Mouse (Mus musculus): Measurements from ENCODE around the gene Rspry1. TPM values are rescaled to one million over a fixed set of nuclear protein-coding genes. Genes with fewer than 3 reads are reported as not detected.

Gene Rspry1
- polyA plus RNA-seq, 1 experiment from 2014 or later: 54.1 TPM

DNA sequence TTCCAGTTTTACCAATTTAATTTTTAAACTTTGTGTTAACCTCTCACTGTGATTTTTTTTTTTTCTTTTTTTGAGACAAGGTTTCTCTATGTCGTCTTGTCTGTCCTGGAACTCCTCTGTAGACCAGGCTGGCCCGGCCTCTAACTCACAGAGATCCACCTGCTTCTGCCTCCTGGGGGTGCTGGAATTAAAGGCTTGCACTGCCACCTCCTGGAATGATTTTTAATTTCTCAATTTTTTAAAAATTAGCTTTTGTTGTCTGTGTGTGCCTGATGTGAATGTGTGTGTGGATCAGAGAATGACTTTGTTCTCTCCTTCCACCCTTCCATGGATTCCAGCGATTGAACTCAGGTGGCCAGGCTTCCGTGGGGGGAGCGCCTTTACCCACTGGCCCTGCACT lies 5.3 kb downstream of the Rspry1 start:
- no peak overlapping the region for H3K9ac ChIP-seq
- WGBS: 93% methylated on average over 5 of the region's 5 CpGs
- H3K27me3 ChIP-seq: no peaks in the 10 kb centered on the region
- no peak overlapping the region for H3K4me3 ChIP-seq
- H3K9me3 ChIP-seq: no peaks in the 10 kb centered on the region
- H3K27ac ChIP-seq (replicated peaks): no peak overlapping the region
- ATAC-seq (ENCODE audit: low read depth): no peak
- no peaks in the 10 kb centered on the region for H3K36me3 ChIP-seq
- H3K4me1 ChIP-seq (replicated peaks): peaks cover 22% of the 10 kb centered on the region
- no peak overlapping the region for H3K4me2 ChIP-seq

DNA sequence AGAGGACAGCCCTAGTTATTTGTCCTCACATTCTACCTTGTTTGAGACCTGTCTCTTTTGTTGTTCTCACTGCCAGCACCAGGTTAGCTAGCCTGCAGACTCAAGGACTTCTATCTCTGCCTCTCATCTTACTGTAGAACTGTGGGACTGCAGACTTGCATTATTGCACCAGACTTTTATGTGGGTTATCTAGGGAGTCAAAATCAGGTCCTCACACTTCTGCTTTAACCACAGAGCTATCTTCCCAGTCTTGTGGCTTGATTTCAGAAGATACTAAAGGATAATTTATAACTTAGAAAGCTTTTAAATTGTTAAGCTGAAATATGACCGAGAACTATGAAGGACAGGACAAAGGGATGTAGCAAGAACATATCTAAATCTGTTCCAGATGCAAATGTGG lies 23.1 kb downstream of the Rspry1 start:
- Histone ChIP-seq H3K4me1 (replicated peaks) (no peaks in the 10 kb centered on the region), H3K4me2 (no peak overlapping the region), H3K9me3 (no peaks in the 10 kb centered on the region), H3K4me3 (no peak overlapping the region), H3K36me3 (peaks cover 34% of the 10 kb centered on the region), H3K27me3 (no peaks in the 10 kb centered on the region), H3K9ac (no peak overlapping the region), H3K27ac (replicated peaks) (no peak overlapping the region)
- WGBS: 86% methylated on average over 1 of the region's 1 CpGs
- ATAC-seq (ENCODE audit: low read depth): no peak

- WGBS: 87% methylated on average over 2 of the region's 2 CpGs
Observed at GRCm38 (mm10) chr8:94633564-94634194, 31.9 kb downstream of the Rspry1 start.

DNA sequence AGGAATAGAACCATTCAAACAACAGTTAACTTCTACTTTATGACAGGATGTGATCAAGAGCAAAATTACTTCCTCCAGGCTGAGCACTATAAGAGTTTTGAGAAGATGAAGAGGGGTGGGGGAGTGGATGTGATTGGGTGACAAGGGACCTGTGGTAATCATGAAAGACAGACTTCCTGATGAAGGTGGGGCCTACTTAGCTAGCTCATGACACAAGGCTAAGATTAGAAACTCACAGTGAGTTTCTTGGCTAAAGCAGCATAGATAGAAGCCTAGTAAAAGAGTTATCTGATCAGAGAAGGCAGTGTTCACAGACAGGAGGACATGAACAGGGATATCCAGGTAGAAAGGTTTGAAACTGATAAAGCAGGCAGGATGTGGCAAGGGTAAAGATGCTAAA lies 32.5 kb downstream of the Rspry1 start:
- H3K27me3 ChIP-seq: no peaks in the 10 kb centered on the region
- H3K4me2 ChIP-seq: no peak overlapping the region
- no peaks in the 10 kb centered on the region for H3K9me3 ChIP-seq
- H3K27ac ChIP-seq (replicated peaks): no peak overlapping the region
- ATAC-seq (ENCODE audit: low read depth): no peak
- H3K4me1 ChIP-seq (replicated peaks): no peaks in the 10 kb centered on the region
- peaks cover 90% of the 10 kb centered on the region for H3K36me3 ChIP-seq
- no peak overlapping the region for H3K9ac ChIP-seq
- no peak overlapping the region for H3K4me3 ChIP-seq

More at GRCm38 (mm10) chr8:94633564-94634194, 31.9 kb downstream of the Rspry1 start:
- Histone ChIP-seq H3K27me3 (no peaks in the 10 kb centered on the region), H3K4me2 (no peak overlapping the region), H3K9me3 (no peaks in the 10 kb centered on the region), H3K4me1 (replicated peaks) (no peaks in the 10 kb centered on the region), H3K27ac (replicated peaks) (no peak overlapping the region), H3K9ac (no peak overlapping the region), H3K4me3 (no peak overlapping the region), H3K36me3 (peaks cover 87% of the 10 kb centered on the region)
- no peak for ATAC-seq (ENCODE audit: low read depth)

DNA sequence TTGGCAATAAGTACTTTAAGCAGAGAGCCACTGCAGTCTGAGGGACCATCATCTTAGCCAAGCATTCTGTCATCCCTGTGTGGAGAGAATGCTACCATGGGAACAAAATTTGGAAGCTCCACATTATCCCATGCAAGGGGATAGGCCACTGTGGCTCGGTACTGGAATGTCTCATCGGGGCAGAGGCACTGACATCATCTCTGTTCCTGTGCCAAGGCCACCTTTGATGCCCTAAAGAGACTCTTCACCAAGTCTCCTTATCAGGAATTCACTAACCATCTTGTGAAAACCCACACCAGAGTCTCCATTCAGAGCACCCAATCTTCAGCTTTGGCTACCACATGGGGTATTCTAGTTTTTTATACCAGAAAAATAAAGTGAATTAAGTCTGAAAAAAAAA lies 39.4 kb downstream of the Rspry1 start:
- no peaks in the 10 kb centered on the region for H3K9me3 ChIP-seq

DNA sequence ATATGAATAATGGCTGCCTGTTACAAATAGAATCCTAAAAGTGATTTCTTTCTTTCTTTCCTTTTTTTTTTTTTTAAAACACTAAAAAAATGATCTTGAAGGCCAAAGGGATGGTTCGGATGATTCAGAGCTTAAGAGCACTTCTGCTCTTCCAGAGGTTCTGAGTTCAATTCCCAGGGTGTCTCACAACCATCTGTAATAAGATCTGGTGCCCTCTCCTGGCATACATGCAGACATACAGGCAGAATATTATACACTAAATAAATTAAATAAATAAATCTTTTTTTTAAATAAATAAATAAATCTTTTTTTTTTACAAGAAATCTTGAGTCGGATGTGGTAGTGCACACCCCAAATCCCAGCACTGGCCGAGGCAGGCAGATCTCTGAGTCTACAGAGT lies 40.2 kb downstream of the Rspry1 start:
- Histone ChIP-seq H3K27me3 (no peaks in the 10 kb centered on the region), H3K4me2 (no peak overlapping the region), H3K9ac (no peak overlapping the region), H3K4me1 (replicated peaks) (no peaks in the 10 kb centered on the region), H3K27ac (replicated peaks) (no peak overlapping the region), H3K36me3 (peaks cover 91% of the 10 kb centered on the region), H3K4me3 (no peak overlapping the region), H3K9me3 (no peaks in the 10 kb centered on the region)
- no peak for ATAC-seq (ENCODE audit: low read depth)
- WGBS: 89% methylated on average over 3 of the region's 3 CpGs

More for the DNA sequence above, 39.4 kb downstream of the Rspry1 start:
- Histone ChIP-seq H3K4me2 (no peak overlapping the region), H3K9ac (no peak overlapping the region), H3K36me3 (peaks cover 91% of the 10 kb centered on the region), H3K4me1 (replicated peaks) (no peaks in the 10 kb centered on the region), H3K27ac (replicated peaks) (no peak overlapping the region), H3K27me3 (no peaks in the 10 kb centered on the region), H3K4me3 (no peak overlapping the region)
- 91% methylated on average over 2 of the region's 2 CpGs for WGBS
- no peak for ATAC-seq (ENCODE audit: low read depth)

DNA sequence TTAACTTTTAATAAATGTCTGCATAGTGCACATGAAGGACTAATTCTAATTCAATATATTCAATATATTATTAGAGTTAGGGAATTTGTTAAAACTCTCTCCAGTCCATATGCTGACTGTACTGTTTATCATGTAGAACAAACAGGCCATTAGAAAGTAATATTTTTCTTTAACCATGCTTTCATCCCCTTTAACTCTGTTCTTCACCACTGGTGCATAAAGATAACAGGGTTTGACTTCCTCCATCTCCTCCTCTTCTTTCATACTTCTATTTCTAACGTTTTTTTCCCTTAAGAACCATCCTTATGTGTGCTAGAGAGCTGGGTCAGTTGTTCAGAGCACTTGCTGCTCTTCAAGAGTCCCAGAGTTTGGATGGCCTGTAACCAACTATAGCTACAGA lies 43.5 kb downstream of the Rspry1 start:
- H3K36me3 ChIP-seq: peaks cover 87% of the 10 kb centered on the region
- no peak overlapping the region for H3K27ac ChIP-seq (replicated peaks)
- H3K9me3 ChIP-seq: no peaks in the 10 kb centered on the region
- no peak overlapping the region for H3K4me2 ChIP-seq
- H3K27me3 ChIP-seq: no peaks in the 10 kb centered on the region
- H3K9ac ChIP-seq: no peak overlapping the region
- ATAC-seq (ENCODE audit: low read depth): no peak
- WGBS: 70% methylated on average over 1 of the region's 1 CpGs
- no peak overlapping the region for H3K4me3 ChIP-seq
- H3K4me1 ChIP-seq (replicated peaks): no peaks in the 10 kb centered on the region

DNA sequence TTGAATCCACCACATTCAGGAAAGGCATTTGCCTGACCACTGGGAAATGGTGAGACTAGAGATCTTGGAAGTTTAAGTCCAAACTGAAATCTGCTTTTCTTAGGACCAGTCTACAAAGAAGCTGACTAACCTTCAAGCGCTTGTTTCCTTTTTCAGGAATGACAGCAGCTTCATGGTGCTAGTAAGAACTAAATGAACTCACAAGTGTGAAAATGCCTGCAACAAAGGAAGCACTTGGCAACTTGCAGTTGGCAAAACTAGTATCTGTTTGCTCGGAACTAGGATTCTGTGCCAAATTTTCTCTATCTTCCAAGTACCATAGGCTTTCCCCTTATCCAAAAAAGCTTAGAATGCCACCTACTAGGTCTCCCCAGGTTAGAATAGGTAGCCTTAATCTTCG lies 44.4 kb downstream of the Rspry1 start:
- Histone ChIP-seq H3K27me3 (no peaks in the 10 kb centered on the region), H3K27ac (replicated peaks) (no peak overlapping the region), H3K4me3 (no peak overlapping the region), H3K36me3 (peaks cover 84% of the 10 kb centered on the region), H3K4me1 (replicated peaks) (no peaks in the 10 kb centered on the region), H3K9ac (no peak overlapping the region), H3K9me3 (no peaks in the 10 kb centered on the region), H3K4me2 (no peak overlapping the region)
- 91% methylated on average over 3 of the region's 3 CpGs for WGBS
- no peak for ATAC-seq (ENCODE audit: low read depth)

DNA sequence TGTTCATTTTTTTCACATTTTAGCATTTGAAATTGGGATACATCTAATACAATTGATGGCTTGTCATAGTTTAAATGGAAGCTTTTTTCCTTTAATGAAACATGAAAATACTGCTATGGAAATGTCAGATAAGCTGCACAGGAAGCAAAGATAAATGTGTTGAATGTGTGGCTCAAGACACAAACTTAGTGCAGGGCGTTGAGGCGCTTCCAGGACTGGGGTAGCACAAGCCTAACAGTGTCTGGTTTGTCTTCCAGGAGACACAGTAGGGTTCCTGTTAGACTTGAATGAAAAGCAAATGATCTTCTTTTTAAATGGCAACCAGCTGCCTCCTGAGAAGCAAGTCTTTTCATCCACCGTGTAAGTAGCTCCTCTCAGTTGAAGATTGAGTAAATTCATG lies 47.8 kb downstream of the Rspry1 start:
- Histone ChIP-seq H3K27ac (replicated peaks) (no peak overlapping the region), H3K4me1 (replicated peaks) (no peaks in the 10 kb centered on the region), H3K27me3 (no peaks in the 10 kb centered on the region), H3K4me2 (no peak overlapping the region), H3K4me3 (no peak overlapping the region), H3K9ac (no peak overlapping the region), H3K9me3 (no peaks in the 10 kb centered on the region), H3K36me3 (peaks cover 84% of the 10 kb centered on the region)
- 37% methylated on average over 3 of the region's 3 CpGs for WGBS
- no peak for ATAC-seq (ENCODE audit: low read depth)

DNA sequence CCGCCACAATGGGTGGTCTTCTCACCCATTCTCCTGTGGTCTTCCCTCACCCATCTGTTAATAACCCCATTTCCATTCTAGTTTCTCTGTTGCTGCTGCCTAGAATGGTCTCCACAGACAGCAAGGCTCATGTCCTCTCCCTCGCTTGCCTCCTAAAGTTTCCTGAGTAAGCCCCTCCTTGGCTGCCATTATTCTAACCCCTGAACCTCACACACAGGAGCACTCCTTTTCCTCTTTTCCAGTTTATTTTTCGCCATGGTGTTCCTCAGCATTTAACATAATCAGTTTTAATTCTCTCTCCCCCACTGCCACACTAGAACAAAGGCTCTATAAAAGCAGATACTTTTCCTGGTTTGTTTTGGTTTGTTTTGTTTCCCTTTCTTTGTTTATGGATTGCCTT lies 51.2 kb downstream of the Rspry1 start:
- H3K27me3 ChIP-seq: no peaks in the 10 kb centered on the region
- no peak overlapping the region for H3K4me3 ChIP-seq
- no peak overlapping the region for H3K27ac ChIP-seq (replicated peaks)
- H3K4me2 ChIP-seq: no peak overlapping the region
- WGBS: 86% methylated on average over 3 of the region's 3 CpGs
- H3K9ac ChIP-seq: no peak overlapping the region
- H3K9me3 ChIP-seq: no peaks in the 10 kb centered on the region
- H3K36me3 ChIP-seq: peaks cover 86% of the 10 kb centered on the region
- no peaks in the 10 kb centered on the region for H3K4me1 ChIP-seq (replicated peaks)
- no peak for ATAC-seq (ENCODE audit: low read depth)

- H3K36me3 ChIP-seq: peaks cover 80% of the 10 kb centered on the region
- no peaks in the 10 kb centered on the region for H3K4me1 ChIP-seq (replicated peaks)
- no peak overlapping the region for H3K9ac ChIP-seq
- no peak overlapping the region for H3K4me3 ChIP-seq
- H3K4me2 ChIP-seq: no peak overlapping the region
- H3K27me3 ChIP-seq: no peaks in the 10 kb centered on the region
- no peaks in the 10 kb centered on the region for H3K9me3 ChIP-seq
- no peak for ATAC-seq (ENCODE audit: low read depth)
- H3K27ac ChIP-seq (replicated peaks): no peak overlapping the region
Observed at GRCm38 (mm10) chr8:94654994-94655393, 53.3 kb downstream of the Rspry1 start.

- Histone ChIP-seq H3K27ac (replicated peaks) (no peak overlapping the region), H3K4me3 (no peak overlapping the region), H3K4me1 (replicated peaks) (no peaks in the 10 kb centered on the region), H3K4me2 (no peak overlapping the region), H3K9me3 (no peaks in the 10 kb centered on the region), H3K36me3 (peaks cover 69% of the 10 kb centered on the region), H3K27me3 (no peaks in the 10 kb centered on the region), H3K9ac (no peak overlapping the region)
- 98% methylated on average over 2 of the region's 2 CpGs for WGBS
- ATAC-seq (ENCODE audit: low read depth): no peak
Observed at GRCm38 (mm10) chr8:94658031-94658430, 56.3 kb downstream of the Rspry1 start.

DNA sequence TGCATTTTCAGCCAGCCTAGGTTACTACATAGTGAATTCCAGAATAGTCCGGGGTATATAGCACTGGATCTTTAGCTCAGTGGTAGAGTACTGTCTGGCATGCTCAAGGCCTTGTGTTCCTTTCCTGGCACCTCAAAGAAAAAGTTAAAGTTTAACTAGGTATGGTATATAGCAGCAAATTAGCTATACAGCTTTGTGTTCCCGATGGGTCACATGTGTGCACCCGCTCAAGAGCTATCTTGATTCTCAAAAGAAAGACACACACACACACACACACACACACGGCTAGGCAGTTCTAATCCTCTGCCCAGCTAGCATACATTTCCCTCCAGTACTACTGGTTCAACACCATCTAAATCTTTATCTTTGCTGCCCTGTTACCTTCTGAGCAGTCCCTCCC lies 58.7 kb downstream of the Rspry1 start:
- Histone ChIP-seq H3K36me3 (peaks cover 49% of the 10 kb centered on the region), H3K9ac (no peak overlapping the region), H3K4me3 (no peak overlapping the region), H3K27ac (replicated peaks) (no peak overlapping the region), H3K4me1 (replicated peaks) (0 out of 2 replicates have a peak, but pooled peaks cover 1% of the 10 kb centered on the region), H3K9me3 (no peaks in the 10 kb centered on the region), H3K4me2 (no peak overlapping the region), H3K27me3 (no peaks in the 10 kb centered on the region)
- no peak for ATAC-seq (ENCODE audit: low read depth)
- 82% methylated on average over 4 of the region's 4 CpGs for WGBS

Data from neural tube, embryonic 13.5 days (tissue).